Mouse (Mus musculus) heart, adult 2 months (tissue): ENCODE measurements around the gene Pbxip1. TPM values are rescaled to one million over a fixed set of nuclear protein-coding genes. Genes with fewer than 3 reads are reported as not detected.

Source experiments
- DNase-seq, 2 experiments: peaks; one replicate each; pipeline ENCODE4 v3.0.0; 2021
- H3K27ac ChIP-seq: fragments of 200-600 bp; 2 replicates; pipeline ENCODE4 v1.8.1; 2022
- H3K27me3 ChIP-seq: fragments of 200-500 bp; 2 replicates; pipeline ENCODE4 v1.6.1; 2012; ENCODE audit warnings: mild to moderate bottlenecking, low read length, inconsistent platforms, mixed read lengths; ENCODE audit not compliant: control insufficient read depth, insufficient read depth
- H3K36me3 ChIP-seq: fragments of 200-500 bp; 2 replicates; pipeline ENCODE4 v1.6.1; 2012; ENCODE audit warnings: low read length, inconsistent platforms; ENCODE audit not compliant: control insufficient read depth, insufficient read depth
- H3K4me1 ChIP-seq: fragments of 200-500 bp; 2 replicates; pipeline ENCODE4 v1.6.1; 2011; ENCODE audit warnings: low read length; ENCODE audit not compliant: control insufficient read depth, insufficient read depth
- H3K4me3 ChIP-seq: fragments of 200-600 bp; 2 replicates; pipeline ENCODE4 v1.8.1; 2022
- H3K79me2 ChIP-seq: fragments of 200-500 bp; replicated peaks from 2 replicates; pipeline ENCODE4 v1.6.1; 2012; ENCODE audit warnings: mild to moderate bottlenecking, inconsistent platforms, low read length, moderate library complexity, mixed read lengths; ENCODE audit not compliant: control insufficient read depth, insufficient read depth
- H3K9ac ChIP-seq: fragments of 200-500 bp; 2 replicates; pipeline ENCODE4 v1.6.1; 2012; ENCODE audit warnings: low read depth, mild to moderate bottlenecking, control low read depth, inconsistent platforms, low read length, mixed read lengths
- CTCF ChIP-seq: fragments of 200-600 bp; IDR thresholded peaks from 2 replicates; pipeline ENCODE4 v1.8.1; 2022; ENCODE audit warnings: antibody characterized with exemption, mild to moderate bottlenecking, moderate library complexity
- EP300 ChIP-seq: fragments of 200-500 bp; IDR thresholded peaks from 2 replicates; pipeline ENCODE4 v1.6.1; 2011; ENCODE audit warnings: low read depth, low read length, control low read depth; ENCODE audit not compliant: insufficient read depth
- POLR2A ChIP-seq: fragments of 200-500 bp; IDR thresholded peaks from 2 replicates; pipeline ENCODE4 v1.6.1; 2011; ENCODE audit warnings: mild to moderate bottlenecking, low read depth, low read length, control low read depth; ENCODE audit not compliant: insufficient read depth
- WGBS: fragments of 180-500 bp; shearing (Covaris S2); methylation state at CpG from one replicate; pipeline ENCODE4 v1.1.7; 2018; 5-methylcytosine and 5-hydroxymethylcytosine counted together
- intact Hi-C: fragments of 180-260 bp; cut with DNase I; formaldehyde crosslinking; loops from one replicate; pipeline ENCODE4 v1.15.1; 2025
- polyA plus RNA-seq: library from polyadenylated mRNA; depleted of rRNA; stranded (reverse); fragments of >200 nt; gene quantifications from 2 replicates; pipeline ENCODE4 v1.2.3, GENCODE M21; 2012
- total RNA-seq, 2 experiments: library from RNA; stranded (reverse); gene quantifications; 2 replicates each; pipeline ENCODE4 v1.2.3; 2021

Pbxip1 gene
- total and polyA plus RNA-seq, 3 experiments, result 55.7 to 67.5 (median 56.2) TPM

- H3K79me2 ChIP-seq, result no peaks in the 10 kb centered on the region
- WGBS, result 81% methylated on average over 6 of the region's 6 CpGs
- no peak overlapping the region for H3K4me3 ChIP-seq
- H3K27me3 ChIP-seq, result no peaks in the 10 kb centered on the region
- no peak overlapping the region for H3K9ac ChIP-seq
- intact Hi-C loops, result no loop called here
- TF ChIP-seq POLR2A (no peak), EP300 (no peak), CTCF (no peak)
- H3K36me3 ChIP-seq, result no peaks in the 10 kb centered on the region
- DNase-seq, result no peak
- H3K27ac ChIP-seq, result no peak overlapping the region
- peaks cover 2% of the 10 kb centered on the region; the same call in 1 of the 2 replicates for H3K4me1 ChIP-seq
These were observed 29.6 kb upstream of the Pbxip1 start for GRCm38 (mm10) chr3:89406887-89407286.

- Histone ChIP-seq H3K79me2 (no peaks in the 10 kb centered on the region), H3K36me3 (no peaks in the 10 kb centered on the region), H3K4me3 (no peak overlapping the region), H3K9ac (no peak overlapping the region), H3K4me1 (peaks cover 2% of the 10 kb centered on the region; the same call in 1 of the 2 replicates), H3K27ac (no peak overlapping the region), H3K27me3 (no peaks in the 10 kb centered on the region)
- 72% methylated on average over 16 of the region's 16 CpGs for WGBS
- TF ChIP-seq EP300 (no peak), POLR2A (no peak), CTCF (no peak)
- DNase-seq, result no peak
- intact Hi-C loops, result no loop called here
These were observed 28.1 kb upstream of the Pbxip1 start for GRCm38 (mm10) chr3:89408448-89408847.

GRCm38 (mm10) chr3:89409701-89410100, 26.8 kb upstream of the Pbxip1 start:
- Histone ChIP-seq H3K4me3 (no peak overlapping the region), H3K4me1 (peaks cover 2% of the 10 kb centered on the region; the same call in 1 of the 2 replicates), H3K9ac (no peak overlapping the region), H3K27ac (no peak overlapping the region), H3K36me3 (no peaks in the 10 kb centered on the region), H3K79me2 (no peaks in the 10 kb centered on the region), H3K27me3 (no peaks in the 10 kb centered on the region)
- DNase-seq, result no peak
- TF ChIP-seq CTCF (no peak), POLR2A (no peak), EP300 (no peak)
- intact Hi-C loops, result loop anchor here (1.0 to 5.0 kb wide), 2 partner anchors 14 to 48 kb away; no protein-coding TSS in a partner anchor
- WGBS, result 84% methylated on average over 3 of the region's 3 CpGs

GRCm38 (mm10) chr3:89410864-89411263, 25.6 kb upstream of the Pbxip1 start:
- Histone ChIP-seq H3K4me3 (peak overlapping the region; percentile 72), H3K9ac (peak overlapping the region; percentile 79; the same call in 1 of the 2 replicates), H3K27ac (peak overlapping the region; percentile 91), H3K4me1 (peaks cover 2% of the 10 kb centered on the region; the same call in 1 of the 2 replicates), H3K36me3 (no peaks in the 10 kb centered on the region), H3K79me2 (no peaks in the 10 kb centered on the region), H3K27me3 (no peaks in the 10 kb centered on the region)
- TF ChIP-seq EP300, result no peak
- no peak for TF ChIP-seq POLR2A
- no peak for TF ChIP-seq CTCF
- no peak for DNase-seq
- intact Hi-C loops, result loop anchor here (5.0 kb wide), 1 partner anchor 46 kb away; no protein-coding TSS in a partner anchor
- 66% methylated on average over 10 of the region's 10 CpGs for WGBS

GRCm38 (mm10) chr3:89411490-89412393, 24.8 kb upstream of the Pbxip1 start, which contains the start of gene Flad1:
Gene Flad1 (minus strand): TSS chr3:89411870.
- WGBS, result 3% methylated on average over 28 of the region's 28 CpGs
- intact Hi-C loops, result loop anchor here (5.0 kb wide), 1 partner anchor 46 kb away; no protein-coding TSS in a partner anchor
- TF ChIP-seq POLR2A (no peak; the same call in 1 of the 2 replicates), EP300 (peak; percentile 77)

GRCm38 (mm10) chr3:89416158-89416557, 20.3 kb upstream of the Pbxip1 start:
- 93% methylated on average over 8 of the region's 8 CpGs for WGBS
- TF ChIP-seq POLR2A, result no peak
- H3K4me1 ChIP-seq, result peaks cover 8% of the 10 kb centered on the region

More at GRCm38 (mm10) chr3:89411490-89412393, 24.8 kb upstream of the Pbxip1 start, which contains the start of gene Flad1:
- Histone ChIP-seq H3K9ac (peak within 1 kb of the TSS; percentile 79), H3K4me1 (peaks cover 2% of the 10 kb centered on the region; the same call in 1 of the 2 replicates), H3K4me3 (peak within 1 kb of the TSS; percentile 72), H3K36me3 (no peaks in the 10 kb centered on the region), H3K27ac (peak within 1 kb of the TSS; percentile 91), H3K27me3 (no peaks in the 10 kb centered on the region), H3K79me2 (0 out of 2 replicates have a peak, but pooled peaks cover 2% of the 10 kb centered on the region)
- DNase-seq, result peak; percentile 97 to 99

More at GRCm38 (mm10) chr3:89416158-89416557, 20.3 kb upstream of the Pbxip1 start:
- H3K27ac ChIP-seq, result no peak overlapping the region
- no peaks in the 10 kb centered on the region for H3K27me3 ChIP-seq
- H3K4me3 ChIP-seq, result no peak overlapping the region
- DNase-seq, result no peak
- H3K79me2 ChIP-seq, result peaks cover 2% of the 10 kb centered on the region; the same call in 1 of the 2 replicates
- no peaks in the 10 kb centered on the region for H3K36me3 ChIP-seq
- intact Hi-C loops, result no loop called here
- no peak overlapping the region for H3K9ac ChIP-seq
